Comparison of ENCODE assay signal across 14 mouse cellular contexts in the genomic region with DNA sequence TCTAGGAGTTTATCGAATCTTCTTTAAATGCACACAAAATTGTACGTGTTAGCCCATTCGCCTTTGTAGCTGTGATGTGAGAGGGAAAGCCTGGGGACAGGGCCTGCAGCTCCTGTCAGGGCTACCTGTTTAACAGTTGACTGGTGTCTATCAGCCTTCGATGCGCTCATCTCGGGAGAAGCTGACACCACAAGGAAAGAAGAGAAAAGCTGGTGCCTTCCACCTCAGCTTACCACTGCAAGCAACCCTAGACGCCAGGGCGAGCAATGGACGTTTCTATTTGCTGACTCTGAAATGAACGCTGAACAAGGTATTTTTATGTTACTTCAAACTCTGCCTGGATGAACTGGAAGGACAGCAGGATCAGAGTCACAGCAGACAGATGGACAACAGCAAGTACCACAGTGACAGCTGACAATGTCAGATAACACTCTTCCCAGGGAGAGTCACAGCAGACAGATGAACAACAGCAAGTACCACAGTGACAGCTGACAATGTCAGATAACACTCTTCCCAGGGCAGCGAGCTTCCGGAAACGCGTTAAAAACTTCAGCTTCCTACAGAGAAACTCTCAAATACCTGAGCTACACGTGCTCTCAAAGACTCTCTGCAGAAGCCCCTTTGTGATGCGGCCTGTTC. TPM values are rescaled to one million over a fixed set of nuclear protein-coding genes. Genes with fewer than 3 reads are reported as not detected.
A peak's percentile ranks its signal among the peaks of the same experiment; 100 is the strongest.
DNase-seq lines count a peak whose midpoint lies in the region; ATAC-seq and TF ChIP-seq lines count a peak whose summit lies in the region.
"Had no signal": no experiment of that assay in that cellular context is flagged by ENCODE, and none has a peak within 500 bp of the region (broad histone marks: within the 10 kb centered on the region; RNA-seq: fewer than 3 reads in every experiment).

No protein-coding gene starts in this region.

- no peaks in the 10 kb centered on the region for H3K9me3 ChIP-seq in heart, embryonic 15.5 days (replicated peaks)
- no peaks in the 10 kb centered on the region for H3K9me3 ChIP-seq in G1E (replicated peaks)
- H3K9me3 ChIP-seq in liver, embryonic 14.5 days (ENCODE audit: control insufficient read depth, low read length), result no peaks in the 10 kb centered on the region
- H3K9me3 ChIP-seq in midbrain, embryonic 13.5 days, result no peaks in the 10 kb centered on the region
- H3K9me3 ChIP-seq: hindbrain, embryonic 15.5 days; limb, embryonic 13.5 days had no signal

- H3K27me3 ChIP-seq in heart, embryonic 15.5 days, result no peaks in the 10 kb centered on the region
- H3K27me3 ChIP-seq in G1E (ENCODE audit: insufficient read depth, low read length), result no peaks in the 10 kb centered on the region
- no peaks in the 10 kb centered on the region for H3K27me3 ChIP-seq in liver, embryonic 14.5 days (ENCODE audit: control insufficient read depth, insufficient read depth, low read length)
- no peaks in the 10 kb centered on the region for H3K27me3 ChIP-seq in midbrain, embryonic 13.5 days
- H3K27me3 ChIP-seq: hindbrain, embryonic 15.5 days; limb, embryonic 13.5 days had no signal

- intact Hi-C loops in heart, postnatal 10 days (cut with DNase I), result no loop called here

- no peak for DNase-seq in heart, postnatal 10 days
- DNase-seq in G1E (ENCODE audit: low spot score), result peak; percentile 47
- peak; percentile 84 for DNase-seq in c-Kit-positive CD71-positive TER-119-positive erythroid progenitor cells, embryonic 14.5 days (ENCODE audit: low spot score)
- peak; percentile 86 to 88 (median 86) for DNase-seq in liver, embryonic 14.5 days (ENCODE audit: low read depth in 3 of 3, low spot score in 3 of 3)
- DNase-seq in cerebellum, postnatal 4 days (ENCODE audit: low spot score in 2 of 2), result no peak
- DNase-seq in urinary bladder, adult 18-20 months (ENCODE audit: low spot score in 2 of 2), result no peak
- DNase-seq: cerebellum, postnatal 25 days; gastrocnemius, adult 2 months; right cerebral cortex, adult 18-20 months had no signal

- TF ChIP-seq CTCF in G1E (IDR thresholded peaks at IDR 0.05; ENCODE audit: low read depth, low read length), result no peak
- TF ChIP-seq CTCF in liver, embryonic 14.5 days (IDR thresholded peaks at IDR 0.05; ENCODE audit: low read depth), result no peak

- peak overlapping the region; percentile 13; the same call in 1 of the 2 replicates for H3K4me2 ChIP-seq in heart, embryonic 15.5 days
- peak overlapping the region; percentile 88 for H3K4me2 ChIP-seq in liver, embryonic 14.5 days (ENCODE audit: low read depth)
- H3K4me2 ChIP-seq in midbrain, embryonic 13.5 days (replicated peaks), result no peak overlapping the region
- H3K4me2 ChIP-seq: hindbrain, embryonic 15.5 days; limb, embryonic 13.5 days had no signal

- no peak for ATAC-seq in heart, embryonic 15.5 days (replicated peaks; ENCODE audit: insufficient number of reproducible peaks, insufficient read depth, low FRiP score, low read depth)
- ATAC-seq in G1E (ENCODE audit: extremely low read depth, insufficient number of reproducible peaks, low FRiP score, poor library complexity, severe bottlenecking), result peak; percentile 97
- ATAC-seq in liver, embryonic 14.5 days (ENCODE audit: insufficient read depth), result peak; percentile 99
- no peak for ATAC-seq in midbrain, embryonic 13.5 days

- TF ChIP-seq EP300 in liver, embryonic 14.5 days (IDR thresholded peaks at IDR 0.05; ENCODE audit: low read depth), result peak; percentile 99

- H3K9ac ChIP-seq in heart, embryonic 15.5 days, result no peak overlapping the region; the same call in 1 of the 2 replicates
- H3K9ac ChIP-seq in liver, embryonic 14.5 days (replicated peaks), result peak overlapping the region; percentile 77
- H3K9ac ChIP-seq in midbrain, embryonic 13.5 days (replicated peaks), result no peak overlapping the region
- H3K9ac ChIP-seq: hindbrain, embryonic 15.5 days; limb, embryonic 13.5 days had no signal

- H3K4me1 ChIP-seq in heart, embryonic 15.5 days (replicated peaks), result peaks cover 12% of the 10 kb centered on the region
- H3K4me1 ChIP-seq in G1E (ENCODE audit: insufficient read depth, low read depth, low read length), result peaks cover 58% of the 10 kb centered on the region
- H3K4me1 ChIP-seq in liver, embryonic 14.5 days (replicated peaks; ENCODE audit: control insufficient read depth in 2 of 2, insufficient read depth in 2 of 2, low read length in 1 of 2), result peaks cover 36 to 40% of the 10 kb centered on the region in 2 experiments
- H3K4me1 ChIP-seq in midbrain, embryonic 13.5 days (replicated peaks), result no peaks in the 10 kb centered on the region
- H3K4me1 ChIP-seq: hindbrain, embryonic 15.5 days; limb, embryonic 13.5 days had no signal

- H3K27ac ChIP-seq in heart, embryonic 15.5 days, result no peak overlapping the region
- peak overlapping the region; percentile 98 for H3K27ac ChIP-seq in liver, embryonic 14.5 days
- H3K27ac ChIP-seq in midbrain, embryonic 13.5 days, result no peak overlapping the region
- H3K27ac ChIP-seq: gastrocnemius, adult 2 months; hindbrain, embryonic 15.5 days; kidney, postnatal 0 days; limb, embryonic 13.5 days had no signal

- no peak overlapping the region for H3K4me3 ChIP-seq in heart, embryonic 15.5 days
- peak overlapping the region; percentile 54; the same call in 1 of the 2 replicates for H3K4me3 ChIP-seq in G1E (ENCODE audit: low read depth, low read length)
- H3K4me3 ChIP-seq in liver, embryonic 14.5 days (ENCODE audit: insufficient read depth in 1 of 2, low read depth in 2 of 2, low read length in 2 of 2), result peak overlapping the region; percentile 40 to 58
- no peak overlapping the region for H3K4me3 ChIP-seq in midbrain, embryonic 13.5 days (replicated peaks)
- H3K4me3 ChIP-seq: gastrocnemius, adult 2 months; hindbrain, embryonic 15.5 days; limb, embryonic 13.5 days had no signal

- WGBS in heart, embryonic 15.5 days, result 48% methylated on average over 16 of the region's 16 CpGs
- 17% methylated on average over 16 of the region's 16 CpGs for WGBS in liver, embryonic 14.5 days (ENCODE audit: insufficient replicate concordance)
- WGBS in midbrain, embryonic 13.5 days, result 93% methylated on average over 16 of the region's 16 CpGs

- peaks cover 24% of the 10 kb centered on the region for H3K36me3 ChIP-seq in heart, embryonic 15.5 days
- peaks cover 68% of the 10 kb centered on the region for H3K36me3 ChIP-seq in G1E (replicated peaks)
- peaks cover 18% of the 10 kb centered on the region for H3K36me3 ChIP-seq in liver, embryonic 14.5 days (replicated peaks; ENCODE audit: control insufficient read depth, insufficient read depth, low read depth)
- H3K36me3 ChIP-seq in midbrain, embryonic 13.5 days, result peaks cover 36% of the 10 kb centered on the region

RNA-seq across cellular contexts. Expression of a gene that starts 14.1 kb away (rescaled TPM):
- polyA plus RNA-seq in heart, embryonic 15.5 days (2015; fragmentation: Nextera tagmentation; extraction: Ambion mirVana), result 58.7 and 61.7 TPM in 2 replicates
- total RNA-seq in heart, postnatal 10 days (2021), result 100 to 1,000 TPM; 152 to 158 TPM
- total RNA-seq in G1E (2014; fragmentation: Nextera tagmentation), result 111 and 136 TPM in 2 replicates
- 116 and 121 TPM in 2 replicates for total RNA-seq in G1E (2017)
- 16.7 and 16.9 TPM in 2 replicates for polyA plus RNA-seq in G1E (2012)
- 11.7 and 23.7 TPM in 2 replicates for polyA plus RNA-seq in liver, embryonic 14.5 days (2012; rRNA removed)
- 31.8 and 37.4 TPM in 2 replicates for polyA plus RNA-seq in liver, embryonic 14.5 days (2014; fragmentation: Nextera tagmentation; extraction: Ambion mirVana)
- polyA plus RNA-seq in midbrain, embryonic 13.5 days (2015; fragmentation: Nextera tagmentation; extraction: Ambion mirVana), result 42.0 and 44.3 TPM in 2 replicates

Comparison
In these comparisons a context has a peak if more than half of its experiments do, and no peak if none do; other contexts are left out.
1. ATAC-seq: peak in G1E (single experiment) and liver, embryonic 14.5 days (single experiment); none in heart, embryonic 15.5 days (single experiment) and midbrain, embryonic 13.5 days (single experiment).
2. H3K4me3 ChIP-seq: peak in G1E (single experiment) and liver, embryonic 14.5 days (2 of 2); none in heart, embryonic 15.5 days (single experiment) and midbrain, embryonic 13.5 days (single experiment).
3. DNase-seq: peak in G1E (single experiment), c-Kit-positive CD71-positive TER-119-positive erythroid progenitor cells, embryonic 14.5 days (single experiment) and liver, embryonic 14.5 days (3 of 3); none in heart, postnatal 10 days (0 of 2), cerebellum, postnatal 4 days (0 of 2) and urinary bladder, adult 18-20 months (0 of 2).